23 mouse cellular contexts compared by ENCODE assay signal in genomic region chr2:92662534-92663068, GRCm38 (mm10).
"Had no signal": no experiment of that assay in that cellular context is flagged by ENCODE, and none has a peak within 500 bp of the region (broad histone marks: within the 10 kb centered on the region; RNA-seq: fewer than 3 reads in every experiment).

No protein-coding gene starts in this region.

- H3K4me3 ChIP-seq: liver, embryonic 15.5 days; lung, embryonic 15.5 days; megakaryocyte, embryonic 14.5 days; midbrain, embryonic 12.5 days; neural tube, embryonic 13.5 days; neural tube, embryonic 15.5 days; stomach, embryonic 15.5 days had no signal

- H3K27me3 ChIP-seq: liver, embryonic 15.5 days; lung, embryonic 15.5 days; midbrain, embryonic 12.5 days; neural tube, embryonic 13.5 days; neural tube, embryonic 15.5 days; stomach, embryonic 15.5 days had no signal

- H3K4me1 ChIP-seq: lung, embryonic 15.5 days; stomach, embryonic 15.5 days had no signal

- H3K27ac ChIP-seq: liver, embryonic 15.5 days; lung, embryonic 15.5 days; macrophage; midbrain, embryonic 12.5 days; neural tube, embryonic 13.5 days; neural tube, embryonic 15.5 days; stomach, embryonic 15.5 days; stomach, postnatal 0 days had no signal

- DNase-seq: liver, postnatal 0 days; lung, adult 2 months; lung, postnatal 14 days; lung, postnatal 36 days; midbrain, embryonic 14.5 days; retina, postnatal 1 day; right cerebral cortex, adult 18-20 months; right cerebral cortex, postnatal 25 days; right cerebral cortex, postnatal 4 days; spleen, adult 18-20 months; thymus, adult 18-20 months; thymus, postnatal 14 days; thymus, postnatal 36 days had no signal

- H3K9ac ChIP-seq: liver, embryonic 15.5 days; liver, postnatal 0 days; lung, embryonic 15.5 days; midbrain, embryonic 12.5 days; neural tube, embryonic 13.5 days; neural tube, embryonic 15.5 days; stomach, embryonic 15.5 days had no signal

- H3K36me3 ChIP-seq: liver, embryonic 15.5 days; lung, embryonic 15.5 days; midbrain, embryonic 12.5 days; neural tube, embryonic 13.5 days; neural tube, embryonic 15.5 days; stomach, embryonic 15.5 days had no signal

- ATAC-seq: liver, postnatal 0 days; lung, postnatal 0 days had no signal

- H3K4me2 ChIP-seq: liver, embryonic 15.5 days; lung, embryonic 15.5 days; midbrain, embryonic 12.5 days; neural tube, embryonic 13.5 days; neural tube, embryonic 15.5 days; stomach, embryonic 15.5 days had no signal

- H3K9me3 ChIP-seq: liver, embryonic 15.5 days; lung, embryonic 15.5 days; midbrain, embryonic 12.5 days; neural tube, embryonic 13.5 days; neural tube, embryonic 15.5 days; stomach, embryonic 15.5 days had no signal
